Mouse (Mus musculus) limb, embryonic 11.5 days (tissue): ENCODE results near the gene Pgm5. TPM values are rescaled to one million over a fixed set of nuclear protein-coding genes. Genes with fewer than 3 reads are reported as not detected.
A peak's percentile ranks its signal among the peaks of the same experiment; 100 is the strongest.

Source experiments
- ATAC-seq: fragments of 200-750 bp; cut with Nextera tagmentation; 2 replicates; pipeline ENCODE4 v1.8.0; 2017; ENCODE audit warnings: low read depth; ENCODE audit not compliant: insufficient number of reproducible peaks, low FRiP score, low TSS enrichment
- DNase-seq: peaks from one replicate; pipeline ENCODE4 v3.0.0-alpha.2; 2015; ENCODE audit warnings: low spot score
- H3K27ac ChIP-seq: fragments of 300-500 bp; sonication (generic); replicated peaks from 2 replicates; pipeline ENCODE4 v1.5.1; 2014; ENCODE audit warnings: low read depth, mild to moderate bottlenecking, low read length
- H3K27me3 ChIP-seq: fragments of 300-500 bp; sonication (generic); 2 replicates; pipeline ENCODE4 v1.6.1; 2014; ENCODE audit warnings: mild to moderate bottlenecking, low read length, mixed read lengths; ENCODE audit not compliant: control insufficient read depth, insufficient read depth
- H3K36me3 ChIP-seq: fragments of 300-500 bp; sonication (generic); 2 replicates; pipeline ENCODE4 v1.6.1; 2014; ENCODE audit warnings: mild to moderate bottlenecking, low read length, moderate library complexity, mixed read lengths; ENCODE audit not compliant: control insufficient read depth, insufficient read depth
- H3K4me1 ChIP-seq: fragments of 300-500 bp; sonication (generic); 2 replicates; pipeline ENCODE4 v1.6.1; 2014; ENCODE audit warnings: low read length, mixed read lengths; ENCODE audit not compliant: control insufficient read depth, insufficient read depth
- H3K4me2 ChIP-seq: fragments of 300-500 bp; sonication (generic); 2 replicates; pipeline ENCODE4 v1.6.1; 2014; ENCODE audit warnings: low read depth, mild to moderate bottlenecking, moderate library complexity; ENCODE audit not compliant: severe bottlenecking
- H3K4me3 ChIP-seq: fragments of 300-500 bp; sonication (generic); 2 replicates; pipeline ENCODE4 v1.5.1; 2014; ENCODE audit warnings: low read depth, low read length
- H3K9ac ChIP-seq: fragments of 300-500 bp; sonication (generic); 2 replicates; pipeline ENCODE4 v1.6.1; 2014; ENCODE audit warnings: mild to moderate bottlenecking, low read length
- H3K9me3 ChIP-seq: fragments of 300-500 bp; sonication (generic); 2 replicates; pipeline ENCODE4 v1.6.1; 2016; ENCODE audit warnings: low read length; ENCODE audit not compliant: control insufficient read depth
- WGBS: fragments of 180-500 bp; shearing (Covaris S2); extraction: QIAGEN DNeasy Blood & Tissue Kit; methylation state at CpG from one replicate; pipeline ENCODE4 v1.1.7; 2014; 5-methylcytosine and 5-hydroxymethylcytosine counted together
- polyA plus RNA-seq: library from polyadenylated mRNA; unstranded; fragments of >200 nt; fragmentation: Nextera tagmentation; extraction: Ambion mirVana; gene quantifications from 2 replicates; pipeline ENCODE4 v1.2.1, GENCODE M21; 2014

Gene Pgm5
- polyA plus RNA-seq, 1 experiment from 2014 or later = 1.7 TPM

DNA sequence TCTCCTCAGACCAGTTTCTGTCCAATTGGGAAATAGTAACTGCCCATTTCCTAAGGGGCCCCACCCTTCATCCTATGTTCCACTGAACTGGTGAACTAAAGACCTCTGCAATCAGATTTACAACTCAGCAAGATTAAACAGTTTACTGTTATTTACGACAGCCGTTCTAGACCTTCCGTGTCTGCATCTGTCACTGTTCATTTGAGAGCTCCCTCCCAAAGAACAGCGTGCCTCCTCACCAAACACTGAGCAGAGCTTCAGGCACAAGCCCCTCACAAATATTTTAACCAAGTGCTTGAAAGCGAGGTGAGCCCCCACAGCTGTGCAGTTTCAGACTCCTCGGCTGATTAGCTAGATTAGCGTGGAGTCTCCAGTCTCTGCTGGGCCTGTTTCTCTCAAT is 13.3 kb downstream of the Pgm5 start:
- no peak overlapping the region for H3K9ac ChIP-seq
- no peak overlapping the region for H3K4me2 ChIP-seq
- DNase-seq = peak; percentile 37
- H3K4me3 ChIP-seq = no peak overlapping the region
- H3K4me1 ChIP-seq = peaks cover 9% of the 10 kb centered on the region; the same call in 1 of the 2 replicates
- peak; percentile 33; the same call in 1 of the 2 replicates for ATAC-seq
- H3K36me3 ChIP-seq = no peaks in the 10 kb centered on the region
- no peak overlapping the region for H3K27ac ChIP-seq
- 6% methylated on average over 7 of the region's 7 CpGs for WGBS
- H3K27me3 ChIP-seq = no peaks in the 10 kb centered on the region
- H3K9me3 ChIP-seq = no peaks in the 10 kb centered on the region

DNA sequence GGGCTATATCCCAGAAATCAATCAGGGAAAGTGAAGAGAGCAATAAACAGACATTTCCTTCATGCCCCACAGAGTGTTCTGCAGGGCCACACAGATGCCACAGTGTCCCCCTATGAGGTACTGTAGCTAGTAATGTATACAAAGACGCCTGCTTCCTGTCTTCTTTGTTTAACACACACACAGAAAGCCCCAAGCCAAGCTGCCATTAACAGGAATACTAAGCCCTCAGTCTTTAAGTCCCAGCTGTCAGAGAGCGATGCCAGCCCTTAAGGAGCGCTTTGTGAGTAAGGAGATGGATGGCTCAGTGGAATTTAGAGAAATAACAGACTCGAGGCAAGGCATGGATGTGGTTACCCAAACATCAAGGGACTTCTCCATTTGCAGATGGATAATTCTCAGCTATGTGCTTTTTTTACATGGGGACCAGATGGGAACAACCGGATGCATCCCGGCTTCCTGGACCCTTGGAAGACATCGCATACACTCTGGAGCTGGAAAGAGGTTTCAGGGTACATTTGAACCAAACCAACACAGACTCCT is 16.6 kb downstream of the Pgm5 start:
- ATAC-seq (no peak), DNase-seq (no peak)
- Histone ChIP-seq H3K36me3 (no peaks in the 10 kb centered on the region), H3K27ac (no peak overlapping the region), H3K4me2 (no peak overlapping the region), H3K4me3 (no peak overlapping the region), H3K9me3 (no peaks in the 10 kb centered on the region), H3K9ac (no peak overlapping the region), H3K27me3 (no peaks in the 10 kb centered on the region), H3K4me1 (peaks cover 9% of the 10 kb centered on the region; the same call in 1 of the 2 replicates)
- WGBS = 24% methylated on average over 7 of the region's 7 CpGs

DNA sequence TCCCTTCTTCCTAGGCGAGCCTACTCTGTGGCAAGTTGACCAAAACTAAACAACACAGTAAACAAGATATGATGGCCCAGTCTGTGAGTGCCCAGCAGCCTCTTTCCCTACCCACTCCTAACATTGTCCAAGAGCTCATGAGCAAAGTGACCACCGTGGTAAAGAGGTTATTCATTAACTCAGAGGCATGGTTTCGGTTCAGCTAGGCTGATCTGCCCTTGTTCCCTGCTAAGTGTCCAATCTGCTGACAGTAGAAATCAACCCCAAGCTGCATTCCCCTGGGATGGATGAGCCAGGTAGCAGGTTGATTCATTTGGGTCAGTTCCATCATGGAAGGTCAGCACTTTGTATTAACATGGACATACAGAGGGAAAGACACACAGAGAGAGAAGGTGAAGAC is 19.6 kb downstream of the Pgm5 start:
- 84% methylated on average over 3 of the region's 3 CpGs for WGBS

DNA sequence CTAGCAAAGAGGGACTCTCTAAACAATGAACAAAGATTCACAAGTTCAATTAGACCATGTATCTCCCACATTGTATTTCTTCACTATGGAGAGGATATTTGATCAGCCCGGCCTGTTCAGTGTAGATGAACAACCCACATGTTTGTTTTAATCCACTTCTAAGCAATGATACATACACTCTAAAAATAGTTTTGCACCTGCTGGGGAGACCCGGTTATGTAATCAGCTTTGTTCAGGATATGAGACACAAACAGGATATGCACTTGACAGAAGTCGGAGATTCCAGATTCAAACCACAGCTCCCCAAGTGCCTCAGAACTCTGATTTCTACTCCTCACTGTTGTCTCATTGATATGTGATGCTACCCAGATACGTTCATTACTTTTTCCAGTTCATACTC is 37.1 kb downstream of the Pgm5 start:
- no peaks in the 10 kb centered on the region for H3K4me1 ChIP-seq
- WGBS = 87% methylated on average over 4 of the region's 4 CpGs

More for the DNA sequence above, 19.6 kb downstream of the Pgm5 start:
- ATAC-seq (no peak), DNase-seq (no peak)
- Histone ChIP-seq H3K9me3 (no peaks in the 10 kb centered on the region), H3K27me3 (no peaks in the 10 kb centered on the region), H3K4me3 (no peak overlapping the region), H3K4me1 (peaks cover 6% of the 10 kb centered on the region; the same call in 1 of the 2 replicates), H3K36me3 (no peaks in the 10 kb centered on the region), H3K9ac (no peak overlapping the region), H3K4me2 (no peak overlapping the region), H3K27ac (no peak overlapping the region)

DNA sequence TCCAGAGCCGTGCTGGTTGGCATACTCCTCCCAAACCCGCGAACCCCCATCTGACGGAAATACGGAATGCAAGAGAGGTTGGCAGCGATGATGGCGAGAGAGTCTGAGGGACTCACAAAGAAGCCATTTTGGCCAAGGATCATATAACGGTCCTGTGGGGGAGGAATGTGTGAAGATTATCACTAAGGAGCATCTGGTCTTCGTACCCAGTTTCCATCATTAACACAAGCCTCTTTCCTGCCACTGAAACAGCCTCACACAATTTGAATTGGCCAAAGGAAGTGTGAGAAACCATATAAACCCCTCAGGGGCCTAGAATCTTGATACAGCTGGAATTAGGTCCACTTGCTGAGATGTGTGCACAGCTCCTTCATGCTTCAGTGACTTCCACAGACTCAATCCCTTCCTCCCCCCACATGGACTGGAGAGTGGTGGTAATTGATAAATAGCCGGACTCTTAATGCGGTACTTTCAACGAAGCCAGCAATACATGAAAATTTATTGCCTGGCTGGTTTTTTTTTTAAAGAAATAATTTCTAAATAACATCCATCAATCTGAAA is 45.9 kb downstream of the Pgm5 start:
- Histone ChIP-seq H3K4me3 (no peak overlapping the region), H3K27ac (no peak overlapping the region), H3K36me3 (no peaks in the 10 kb centered on the region), H3K27me3 (no peaks in the 10 kb centered on the region), H3K4me2 (no peak overlapping the region), H3K9me3 (no peaks in the 10 kb centered on the region), H3K4me1 (no peaks in the 10 kb centered on the region), H3K9ac (no peak overlapping the region)
- DNase-seq (no peak), ATAC-seq (no peak)
- 68% methylated on average over 12 of the region's 12 CpGs for WGBS

More for the DNA sequence above, 37.1 kb downstream of the Pgm5 start:
- Histone ChIP-seq H3K27me3 (no peaks in the 10 kb centered on the region), H3K4me2 (no peak overlapping the region), H3K9ac (no peak overlapping the region), H3K27ac (no peak overlapping the region), H3K4me3 (no peak overlapping the region), H3K36me3 (no peaks in the 10 kb centered on the region), H3K9me3 (no peaks in the 10 kb centered on the region)
- ATAC-seq (no peak), DNase-seq (no peak)

DNA sequence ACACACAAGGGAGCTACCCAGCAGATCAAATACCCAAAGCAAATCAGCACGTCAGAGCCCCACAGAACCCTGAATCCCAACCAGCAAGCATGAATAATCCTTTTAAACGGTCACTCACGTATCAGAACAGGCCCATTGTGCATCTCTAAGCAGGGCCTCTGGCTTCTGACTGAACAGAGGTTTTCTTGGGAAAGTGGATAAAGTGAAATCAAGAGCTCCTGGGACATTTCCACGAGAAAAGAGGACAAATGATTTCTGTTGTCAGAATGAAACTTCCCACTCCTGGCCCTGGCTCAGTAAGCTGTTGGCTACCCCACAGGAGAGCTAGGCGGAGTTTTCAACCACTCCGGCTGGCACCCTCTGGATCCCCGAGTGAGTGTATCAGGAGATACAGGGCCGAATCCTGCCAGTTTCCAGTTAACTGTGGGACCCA is 48.8 kb downstream of the Pgm5 start:
- Histone ChIP-seq H3K36me3 (no peaks in the 10 kb centered on the region), H3K4me3 (no peak overlapping the region), H3K4me1 (no peaks in the 10 kb centered on the region), H3K27me3 (no peaks in the 10 kb centered on the region), H3K9me3 (no peaks in the 10 kb centered on the region), H3K27ac (no peak overlapping the region), H3K4me2 (no peak overlapping the region), H3K9ac (no peak overlapping the region)
- no peak for DNase-seq
- ATAC-seq = no peak
- WGBS = 81% methylated on average over 8 of the region's 8 CpGs

DNA sequence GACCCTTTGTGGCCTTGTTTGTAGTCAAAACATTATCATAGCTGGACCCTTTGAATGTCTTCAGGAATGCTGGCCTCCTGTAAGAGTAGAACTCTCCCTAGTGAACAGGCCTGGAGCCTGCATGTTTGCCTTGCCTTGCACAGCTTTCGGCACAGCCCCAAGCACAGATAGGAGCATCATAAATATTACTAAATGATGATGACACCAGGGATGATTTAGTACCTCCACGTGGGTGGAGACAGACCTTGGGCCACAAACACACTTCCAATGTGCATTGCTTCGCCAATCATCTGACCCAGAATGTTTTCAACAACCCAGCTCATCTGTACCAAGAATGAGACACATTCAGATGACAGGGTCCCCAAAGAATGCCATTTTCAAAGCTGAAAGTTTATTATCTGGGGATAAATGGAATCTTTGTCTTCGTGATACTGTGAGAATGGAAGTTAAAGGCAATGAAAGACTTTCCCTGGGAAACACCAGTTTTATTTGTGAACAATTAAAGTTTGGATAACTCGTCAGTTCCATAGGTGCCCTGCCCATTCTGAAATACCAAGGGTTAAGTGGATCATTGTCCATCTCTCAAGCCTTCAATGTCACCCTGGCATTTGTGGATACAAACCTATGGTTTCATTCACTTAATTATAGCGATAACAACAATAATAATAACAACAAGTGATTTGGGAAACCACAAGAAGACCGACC is 49.4 kb downstream of the Pgm5 start:
- Histone ChIP-seq H3K36me3 (no peaks in the 10 kb centered on the region), H3K9ac (no peak overlapping the region), H3K9me3 (no peaks in the 10 kb centered on the region), H3K4me1 (no peaks in the 10 kb centered on the region), H3K27ac (no peak overlapping the region), H3K4me2 (no peak overlapping the region), H3K27me3 (no peaks in the 10 kb centered on the region), H3K4me3 (no peak overlapping the region)
- DNase-seq (no peak), ATAC-seq (no peak)
- WGBS = 82% methylated on average over 7 of the region's 7 CpGs

DNA sequence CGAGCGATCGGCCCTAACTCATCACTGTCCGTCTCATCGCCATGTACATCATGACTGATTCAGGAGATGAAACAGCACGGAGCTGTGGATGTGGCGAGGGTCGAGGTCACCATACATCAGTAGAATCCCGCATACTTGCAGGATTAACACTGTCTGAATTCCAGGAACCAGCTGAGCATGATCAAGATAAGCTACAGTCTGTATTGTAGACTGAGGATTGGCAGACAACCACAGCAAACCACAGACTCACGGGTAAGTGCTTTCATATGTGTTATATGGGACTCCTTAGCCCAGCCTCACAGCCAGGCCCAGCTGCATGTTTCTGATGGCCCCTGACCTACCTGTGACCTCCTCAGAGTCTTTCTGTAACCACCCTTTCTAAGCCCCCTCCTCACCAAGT is 50.2 kb downstream of the Pgm5 start:
- H3K27ac ChIP-seq = no peak overlapping the region
- no peak overlapping the region for H3K4me2 ChIP-seq
- 65% methylated on average over 10 of the region's 10 CpGs for WGBS
- H3K9me3 ChIP-seq = no peaks in the 10 kb centered on the region
- H3K4me3 ChIP-seq = no peak overlapping the region
- H3K9ac ChIP-seq = no peak overlapping the region
- no peaks in the 10 kb centered on the region for H3K36me3 ChIP-seq
- DNase-seq (no peak), ATAC-seq (no peak)
- H3K4me1 ChIP-seq = no peaks in the 10 kb centered on the region
- no peaks in the 10 kb centered on the region for H3K27me3 ChIP-seq
